Mouse (Mus musculus): ENCODE data around the gene Cstb. TPM values are rescaled to one million over a fixed set of nuclear protein-coding genes. Genes with fewer than 3 reads are reported as not detected.
"Not testable (repeated sequence)": the region's sequence is repeated elsewhere in the genome, so short reads cannot be mapped to it uniquely, and the experiment has no call there.

Cstb gene
- 10 to 100 TPM; 42.8 to 45.3 TPM for total RNA-seq (2021)

- DNase-seq = peak; percentile 85
Measured at GRCm38 (mm10) chr10:78425181-78426041, at the start of gene Cstb. Gene Cstb, plus strand, starts transcription at chr10:78425669.

- no peak for DNase-seq
Measured at GRCm38 (mm10) chr10:78378516-78378915, 47.0 kb upstream of the Cstb start.

GRCm38 (mm10) chr10:78383567-78383966 lies 41.9 kb upstream of the Cstb start:
- DNase-seq = no peak

GRCm38 (mm10) chr10:78385520-78385919 lies 39.9 kb upstream of the Cstb start:
- no peak for DNase-seq

- no peak for DNase-seq
Measured at GRCm38 (mm10) chr10:78388216-78388980, 37.1 kb upstream of the Cstb start.

- no peak for DNase-seq
Measured at GRCm38 (mm10) chr10:78390982-78391470, 34.4 kb upstream of the Cstb start.

- DNase-seq = peak; percentile 88
Measured at GRCm38 (mm10) chr10:78392072-78392471, 33.4 kb upstream of the Cstb start.

- no peak for DNase-seq
Measured at GRCm38 (mm10) chr10:78395377-78395776, 30.1 kb upstream of the Cstb start.

- DNase-seq = peak; percentile 98
Measured at GRCm38 (mm10) chr10:78395819-78396624, 29.4 kb upstream of the Cstb start.

GRCm38 (mm10) chr10:78396625-78396885 lies 28.9 kb upstream of the Cstb start:
- DNase-seq = no peak

- DNase-seq = peak; percentile 66
Measured at GRCm38 (mm10) chr10:78399090-78399657, 26.3 kb upstream of the Cstb start.

GRCm38 (mm10) chr10:78401127-78401526 lies 24.3 kb upstream of the Cstb start:
- DNase-seq = no peak

GRCm38 (mm10) chr10:78402301-78402922 lies 23.1 kb upstream of the Cstb start:
- DNase-seq = no peak

GRCm38 (mm10) chr10:78406152-78406551 lies 19.3 kb upstream of the Cstb start:
- DNase-seq = no peak

- DNase-seq = no peak
Measured at GRCm38 (mm10) chr10:78407132-78407531, 18.3 kb upstream of the Cstb start.

- DNase-seq = no peak
Measured at GRCm38 (mm10) chr10:78409035-78409788, 16.3 kb upstream of the Cstb start.

GRCm38 (mm10) chr10:78411851-78412250 lies 13.6 kb upstream of the Cstb start:
- no peak for DNase-seq

- DNase-seq = peak; percentile 95
Measured at GRCm38 (mm10) chr10:78412319-78413151, 12.9 kb upstream of the Cstb start, which contains the start of gene Rrp1. Gene Rrp1, minus strand, starts transcription at chr10:78413043.

GRCm38 (mm10) chr10:78413152-78413520 lies 12.3 kb upstream of the Cstb start:
- DNase-seq = no peak

GRCm38 (mm10) chr10:78414936-78415335 lies 10.5 kb upstream of the Cstb start:
- not testable (repeated sequence) for DNase-seq
